Mouse (Mus musculus) yolk sac, embryonic 10.5 days (tissue): ENCODE measurements at regions not wholly inside any gene's neighbourhood (a gene's known extent, or its start where the extent isn't known, plus 50 kb on each side); places are given as distances from the start of the nearest gene placed in this dataset.

Experiments
- DNase-seq: peaks from one replicate; pipeline ENCODE4 v3.0.0-alpha.2; 2017; ENCODE audit warnings: low spot score

- no peak for DNase-seq
Observed at GRCm38 (mm10) chr10:95124476-95124875, 179.8 kb upstream of the Plxnc1 start.

- no peak for DNase-seq
Observed at GRCm38 (mm10) chr10:95120007-95120406, 175.4 kb upstream of the Plxnc1 start.

GRCm38 (mm10) chr10:95118786-95119351 lies 174.2 kb upstream of the Plxnc1 start:
- DNase-seq = no peak

GRCm38 (mm10) chr10:95117731-95118212 lies 173.1 kb upstream of the Plxnc1 start:
- no peak for DNase-seq

GRCm38 (mm10) chr10:95117041-95117730 lies 172.6 kb upstream of the Plxnc1 start:
- DNase-seq = no peak

GRCm38 (mm10) chr10:95116579-95117011 lies 172.0 kb upstream of the Plxnc1 start:
- DNase-seq = no peak

- DNase-seq = no peak
Observed at GRCm38 (mm10) chr10:95112837-95113388, 168.3 kb upstream of the Plxnc1 start.

- DNase-seq = no peak
Observed at GRCm38 (mm10) chr10:95112231-95112774, 167.7 kb upstream of the Plxnc1 start.

- no peak for DNase-seq
Observed at GRCm38 (mm10) chr10:95110786-95111185, 166.2 kb upstream of the Plxnc1 start.

GRCm38 (mm10) chr10:95109576-95109975 lies 164.9 kb upstream of the Plxnc1 start:
- DNase-seq = no peak

GRCm38 (mm10) chr10:95107532-95108251 lies 163.1 kb upstream of the Plxnc1 start:
- no peak for DNase-seq

- no peak for DNase-seq
Observed at GRCm38 (mm10) chr10:95103808-95104207, 159.2 kb upstream of the Plxnc1 start.

GRCm38 (mm10) chr10:95102981-95103380 lies 158.3 kb upstream of the Plxnc1 start:
- no peak for DNase-seq

- no peak for DNase-seq
Observed at GRCm38 (mm10) chr10:95099906-95100305, 155.3 kb upstream of the Plxnc1 start.

GRCm38 (mm10) chr10:95095847-95096246 lies 151.2 kb upstream of the Plxnc1 start:
- DNase-seq = no peak

- no peak for DNase-seq
Observed at GRCm38 (mm10) chr10:95094771-95095170, 150.1 kb upstream of the Plxnc1 start.

- no peak for DNase-seq
Observed at GRCm38 (mm10) chr10:95093266-95093665, 148.6 kb upstream of the Plxnc1 start.

- DNase-seq = no peak
Observed at GRCm38 (mm10) chr10:95091086-95091485, 146.5 kb upstream of the Plxnc1 start.

GRCm38 (mm10) chr10:95090641-95091040 lies 146.0 kb upstream of the Plxnc1 start:
- no peak for DNase-seq

GRCm38 (mm10) chr10:95090035-95090434 lies 145.4 kb upstream of the Plxnc1 start:
- DNase-seq = no peak

- peak; percentile 29 for DNase-seq
Observed at GRCm38 (mm10) chr10:95087864-95088570, 143.4 kb upstream of the Plxnc1 start.

- DNase-seq = no peak
Observed at GRCm38 (mm10) chr10:95086755-95087154, 142.1 kb upstream of the Plxnc1 start.
